Mouse (Mus musculus) hindbrain, embryonic 15.5 days (tissue): ENCODE measurements at regions not wholly inside any gene's neighbourhood (a gene's known extent, or its start where the extent isn't known, plus 50 kb on each side); places are given as distances from the start of the nearest gene placed in this dataset.

Experiments used
- ATAC-seq: fragments of 200-750 bp; cut with Nextera tagmentation; 2 replicates; pipeline ENCODE4 v1.8.0; 2017; ENCODE audit warnings: low read depth, moderate number of reproducible peaks, moderate TSS enrichment; ENCODE audit not compliant: low FRiP score
- H3K27ac ChIP-seq: fragments of 300-500 bp; sonication (generic); replicated peaks from 2 replicates; pipeline ENCODE4 v1.5.1; 2015; ENCODE audit warnings: mild to moderate bottlenecking, inconsistent platforms
- H3K27me3 ChIP-seq: fragments of 300-500 bp; sonication (generic); 2 replicates; pipeline ENCODE4 v1.6.1; 2015; ENCODE audit warnings: control low read depth, inconsistent platforms
- H3K36me3 ChIP-seq: fragments of 300-500 bp; sonication (generic); 2 replicates; pipeline ENCODE4 v1.6.1; 2015; ENCODE audit warnings: control low read depth, inconsistent platforms
- H3K4me1 ChIP-seq: fragments of 300-500 bp; sonication (generic); replicated peaks from 2 replicates; pipeline ENCODE4 v1.6.1; 2015; ENCODE audit warnings: control low read depth, inconsistent platforms
- H3K4me2 ChIP-seq: fragments of 300-500 bp; sonication (generic); 2 replicates; pipeline ENCODE4 v1.6.1; 2015; ENCODE audit warnings: moderate library complexity, mild to moderate bottlenecking, inconsistent platforms
- H3K4me3 ChIP-seq: fragments of 300-500 bp; sonication (generic); 2 replicates; pipeline ENCODE4 v1.5.1; 2015; ENCODE audit warnings: mild to moderate bottlenecking, inconsistent platforms
- H3K9ac ChIP-seq: fragments of 300-500 bp; sonication (generic); 2 replicates; pipeline ENCODE4 v1.6.1; 2015; ENCODE audit warnings: inconsistent platforms
- H3K9me3 ChIP-seq: fragments of 300-500 bp; sonication (generic); 2 replicates; pipeline ENCODE4 v1.6.1; 2016; ENCODE audit warnings: control low read depth, inconsistent platforms
- WGBS: fragments of 180-500 bp; shearing (Covaris S2); methylation state at CpG from one replicate; pipeline ENCODE4 v1.1.7; 2015; 5-methylcytosine and 5-hydroxymethylcytosine counted together

DNA sequence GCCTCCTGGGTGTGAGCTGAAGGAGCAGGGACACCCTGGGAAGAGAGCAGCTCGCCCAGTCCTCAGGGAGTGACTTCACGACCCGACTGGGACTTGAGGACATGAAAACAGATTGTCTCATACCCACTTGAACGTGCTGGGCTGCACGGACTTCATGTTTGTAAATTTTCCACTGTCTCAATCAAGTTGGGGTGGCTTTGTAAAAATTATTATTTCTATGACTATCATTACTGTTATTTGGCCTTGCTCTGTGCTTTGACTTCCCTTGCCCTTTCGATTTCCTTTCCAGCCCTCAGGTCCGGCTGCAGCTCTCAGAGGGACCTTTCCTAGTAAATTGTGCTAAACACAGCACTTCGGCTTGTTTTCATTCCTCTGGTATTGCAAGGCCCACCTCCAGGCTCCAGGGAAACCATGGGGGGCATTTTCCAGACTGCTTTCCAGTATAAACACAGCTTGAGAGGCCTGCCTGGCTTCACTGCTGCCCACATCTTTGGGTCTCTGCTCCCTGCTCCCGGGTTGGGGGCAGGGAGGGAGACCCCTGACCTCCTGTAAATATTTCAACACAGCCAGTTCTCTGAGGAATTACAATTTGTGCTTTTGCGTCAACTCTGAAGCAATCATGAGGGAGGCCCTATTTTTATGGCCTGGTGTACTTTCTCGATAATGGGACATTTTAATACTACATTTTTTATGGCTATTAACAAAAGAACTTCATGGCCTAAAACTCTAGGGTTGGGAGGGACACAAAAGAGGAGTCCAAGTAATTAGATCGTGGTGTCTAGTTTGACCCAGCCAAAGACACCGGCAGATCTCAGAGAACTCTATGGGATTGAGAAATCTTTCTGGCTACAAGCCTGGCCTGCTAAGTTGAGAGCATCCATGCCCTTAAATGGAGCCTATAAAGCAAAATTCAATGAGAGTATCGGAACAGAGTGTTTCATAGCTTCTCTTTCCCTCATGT is 68.9 kb upstream of the Errfi1 start:
- no peak for ATAC-seq
- H3K9me3 ChIP-seq, result no peaks in the 10 kb centered on the region
- no peak overlapping the region for H3K9ac ChIP-seq
- H3K27me3 ChIP-seq, result no peaks in the 10 kb centered on the region
- H3K4me2 ChIP-seq, result no peak overlapping the region
- no peaks in the 10 kb centered on the region for H3K36me3 ChIP-seq
- WGBS, result 73% methylated on average over 14 of the region's 14 CpGs
- H3K4me3 ChIP-seq, result no peak overlapping the region
- H3K27ac ChIP-seq, result peak overlapping the region; percentile 6; the same call in 1 of the 2 replicates
- no peaks in the 10 kb centered on the region for H3K4me1 ChIP-seq

DNA sequence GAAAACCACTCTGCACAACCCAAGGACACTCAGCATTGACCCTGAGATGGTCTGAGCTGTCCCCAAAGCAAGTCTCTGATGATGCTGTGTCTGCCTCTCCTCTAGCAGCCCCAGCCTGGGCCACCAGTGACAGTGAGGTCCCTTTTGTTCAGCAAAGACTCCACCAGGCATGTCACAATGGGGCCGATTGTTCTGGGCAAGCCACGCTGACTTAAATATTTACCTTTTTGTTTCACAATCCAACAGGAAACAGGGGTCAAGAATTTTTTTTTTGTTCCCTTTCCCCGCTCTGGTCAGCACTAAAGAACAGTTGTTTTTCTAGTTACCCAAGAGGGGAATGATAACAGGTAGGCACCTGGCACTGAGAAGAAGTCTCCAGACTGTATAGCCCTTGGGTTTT is 72.4 kb upstream of the Errfi1 start:
- 39% methylated on average over 3 of the region's 3 CpGs for WGBS
- H3K9ac ChIP-seq, result no peak overlapping the region
- no peaks in the 10 kb centered on the region for H3K27me3 ChIP-seq
- H3K4me3 ChIP-seq, result no peak overlapping the region
- peaks cover 8% of the 10 kb centered on the region; the same call in 1 of the 2 replicates for H3K4me1 ChIP-seq
- no peak overlapping the region for H3K27ac ChIP-seq
- no peaks in the 10 kb centered on the region for H3K36me3 ChIP-seq
- H3K4me2 ChIP-seq, result no peak overlapping the region
- H3K9me3 ChIP-seq, result no peaks in the 10 kb centered on the region
- no peak for ATAC-seq

DNA sequence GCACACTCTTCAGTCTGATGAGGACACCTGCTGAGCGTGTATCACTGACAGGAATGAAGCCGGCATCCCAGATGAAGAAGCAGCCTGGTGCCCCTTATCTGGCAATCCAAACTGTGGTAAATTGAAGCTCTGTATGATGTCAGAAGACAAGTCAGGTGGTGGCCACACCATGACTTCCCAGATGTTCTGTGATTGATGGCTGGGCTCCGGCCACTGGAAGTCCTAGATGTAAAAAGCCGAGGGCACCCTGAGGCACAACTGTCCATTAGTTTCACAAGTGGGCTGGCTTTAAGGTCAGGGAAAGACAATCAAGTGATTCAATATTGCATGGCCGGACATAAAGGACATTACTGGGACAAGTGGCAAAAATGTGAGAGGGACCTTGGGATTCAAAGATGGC is 74.4 kb upstream of the Errfi1 start:
- 58% methylated on average over 5 of the region's 5 CpGs for WGBS
- H3K27me3 ChIP-seq, result no peaks in the 10 kb centered on the region
- H3K4me2 ChIP-seq, result no peak overlapping the region
- H3K9ac ChIP-seq, result no peak overlapping the region
- no peaks in the 10 kb centered on the region for H3K9me3 ChIP-seq
- no peaks in the 10 kb centered on the region for H3K36me3 ChIP-seq
- H3K4me1 ChIP-seq, result peaks cover 8% of the 10 kb centered on the region; the same call in 1 of the 2 replicates
- no peak overlapping the region for H3K4me3 ChIP-seq
- no peak for ATAC-seq
- no peak overlapping the region for H3K27ac ChIP-seq

DNA sequence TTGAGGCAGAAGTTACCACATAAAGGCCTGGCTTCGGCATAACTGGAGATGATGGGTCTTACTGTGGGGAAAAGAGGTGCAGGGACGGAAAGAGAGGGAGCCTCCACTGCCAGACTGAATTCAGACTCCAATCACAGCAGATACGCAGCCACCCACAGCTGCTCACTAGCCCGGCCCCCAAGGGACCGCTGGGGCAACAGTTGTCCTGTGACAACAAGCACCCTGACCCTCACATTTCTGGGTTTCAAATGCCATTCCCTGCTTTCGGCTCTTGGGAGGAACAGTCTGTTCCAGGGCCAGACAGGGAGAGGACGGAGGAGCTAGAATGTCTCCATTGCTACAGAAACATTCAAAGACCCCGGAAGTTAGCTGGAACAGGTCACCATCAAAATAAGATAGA is 75.0 kb upstream of the Errfi1 start:
- 57% methylated on average over 8 of the region's 8 CpGs for WGBS
- no peaks in the 10 kb centered on the region for H3K36me3 ChIP-seq
- H3K4me2 ChIP-seq, result no peak overlapping the region
- H3K27me3 ChIP-seq, result no peaks in the 10 kb centered on the region
- ATAC-seq, result no peak
- no peaks in the 10 kb centered on the region for H3K9me3 ChIP-seq
- no peak overlapping the region for H3K9ac ChIP-seq
- H3K4me3 ChIP-seq, result no peak overlapping the region
- H3K4me1 ChIP-seq, result peaks cover 8% of the 10 kb centered on the region; the same call in 1 of the 2 replicates
- H3K27ac ChIP-seq, result no peak overlapping the region

DNA sequence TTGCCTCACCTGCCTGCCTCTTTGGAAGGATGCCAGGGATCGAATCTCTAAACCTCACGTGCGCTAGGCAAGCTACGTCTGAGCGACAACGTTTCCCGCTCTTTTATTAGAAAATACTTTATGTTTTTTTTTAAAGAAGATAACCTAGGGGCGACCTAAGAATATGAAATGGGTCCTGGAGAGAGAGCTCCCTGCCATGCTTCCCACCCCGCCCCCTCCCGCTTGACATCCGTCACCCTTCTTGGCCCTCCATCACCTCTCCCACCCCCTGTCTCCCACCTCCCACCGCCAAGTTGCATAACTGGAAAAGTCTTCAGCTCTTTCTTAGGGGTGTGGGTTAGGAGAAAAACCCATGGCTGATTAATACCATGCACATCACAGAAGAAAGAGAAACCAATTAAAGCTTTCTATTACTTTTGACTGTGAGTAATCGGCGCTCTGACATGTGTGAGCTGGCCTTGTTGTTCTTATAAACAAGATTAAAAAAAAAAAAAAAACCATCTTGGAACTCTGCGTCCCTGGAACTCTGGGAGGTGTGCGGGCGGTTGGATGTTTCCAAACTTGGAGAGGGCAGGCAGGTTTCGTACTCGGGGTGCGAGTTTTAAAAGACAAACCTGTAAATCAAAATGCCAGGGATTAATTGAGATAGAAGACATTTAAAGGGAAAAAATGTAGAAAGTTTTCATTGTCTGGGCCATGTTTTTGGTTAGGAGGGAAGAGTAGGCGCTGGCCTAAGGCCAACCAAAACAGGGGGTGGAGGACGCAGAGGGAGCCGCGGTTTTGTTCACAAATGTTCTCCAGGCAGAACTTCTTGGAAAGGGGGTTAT is 77.8 kb upstream of the Errfi1 start:
- ATAC-seq, result no peak
- no peak overlapping the region for H3K4me3 ChIP-seq
- H3K9ac ChIP-seq, result no peak overlapping the region
- no peaks in the 10 kb centered on the region for H3K27me3 ChIP-seq
- 83% methylated on average over 24 of the region's 24 CpGs for WGBS
- no peak overlapping the region for H3K27ac ChIP-seq
- peaks cover 8% of the 10 kb centered on the region; the same call in 1 of the 2 replicates for H3K4me1 ChIP-seq
- H3K9me3 ChIP-seq, result no peaks in the 10 kb centered on the region
- no peak overlapping the region for H3K4me2 ChIP-seq
- no peaks in the 10 kb centered on the region for H3K36me3 ChIP-seq

DNA sequence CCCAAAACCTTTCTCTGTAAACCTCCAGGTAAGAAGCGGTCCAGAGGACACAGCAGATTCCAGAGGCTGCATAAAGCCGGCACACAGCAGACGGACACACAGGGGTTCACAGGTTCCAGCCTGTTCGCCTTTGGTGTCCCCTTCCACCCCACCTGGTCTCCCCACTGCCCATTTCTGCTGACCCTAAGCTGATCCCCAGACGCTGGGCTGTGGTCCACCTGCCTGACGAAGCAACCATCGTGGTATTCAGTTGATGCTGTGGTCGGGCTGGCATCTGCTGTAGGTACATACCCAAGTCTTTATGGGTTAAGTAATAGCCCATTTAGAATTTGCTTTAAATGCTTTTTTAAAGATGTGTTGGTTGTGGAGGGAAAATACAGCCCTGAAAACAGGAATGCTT is 78.4 kb upstream of the Errfi1 start:
- Histone ChIP-seq H3K27ac (no peak overlapping the region), H3K4me3 (no peak overlapping the region), H3K9me3 (no peaks in the 10 kb centered on the region), H3K9ac (no peak overlapping the region), H3K4me1 (peaks cover 8% of the 10 kb centered on the region; the same call in 1 of the 2 replicates), H3K4me2 (no peak overlapping the region), H3K27me3 (no peaks in the 10 kb centered on the region), H3K36me3 (no peaks in the 10 kb centered on the region)
- WGBS, result 97% methylated on average over 8 of the region's 8 CpGs
- ATAC-seq, result no peak

DNA sequence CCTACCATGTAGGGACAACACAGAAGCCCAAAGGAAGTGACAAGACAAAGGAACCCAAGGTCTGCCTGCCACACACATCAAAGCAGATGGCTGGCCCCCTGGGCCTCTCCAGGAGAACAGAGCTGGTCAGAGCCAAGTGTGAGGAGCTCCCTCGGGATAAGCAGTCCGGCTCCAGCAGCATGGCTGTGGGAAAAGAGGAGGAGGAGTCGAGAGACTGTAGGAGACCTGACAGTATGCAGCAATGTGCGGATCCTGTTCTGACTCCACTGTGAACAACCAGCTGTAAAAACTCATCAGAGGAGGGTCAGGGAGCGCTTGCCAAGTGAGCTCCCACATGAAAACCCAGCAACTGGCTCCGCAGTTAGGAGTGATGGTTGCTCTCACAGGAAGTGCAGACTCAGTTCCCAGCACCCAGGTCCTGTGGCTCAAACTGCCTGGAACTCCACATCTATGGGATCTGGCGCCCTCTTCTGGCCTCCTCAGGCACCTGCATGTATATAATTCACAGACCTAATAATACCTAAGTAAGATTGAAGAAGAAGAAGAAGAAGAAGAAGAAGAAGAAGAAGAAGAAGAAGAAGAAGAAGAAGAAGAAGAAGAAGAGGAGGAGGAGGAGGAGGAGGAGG is 79.3 kb upstream of the Errfi1 start:
- no peak overlapping the region for H3K9ac ChIP-seq
- no peak for ATAC-seq

DNA sequence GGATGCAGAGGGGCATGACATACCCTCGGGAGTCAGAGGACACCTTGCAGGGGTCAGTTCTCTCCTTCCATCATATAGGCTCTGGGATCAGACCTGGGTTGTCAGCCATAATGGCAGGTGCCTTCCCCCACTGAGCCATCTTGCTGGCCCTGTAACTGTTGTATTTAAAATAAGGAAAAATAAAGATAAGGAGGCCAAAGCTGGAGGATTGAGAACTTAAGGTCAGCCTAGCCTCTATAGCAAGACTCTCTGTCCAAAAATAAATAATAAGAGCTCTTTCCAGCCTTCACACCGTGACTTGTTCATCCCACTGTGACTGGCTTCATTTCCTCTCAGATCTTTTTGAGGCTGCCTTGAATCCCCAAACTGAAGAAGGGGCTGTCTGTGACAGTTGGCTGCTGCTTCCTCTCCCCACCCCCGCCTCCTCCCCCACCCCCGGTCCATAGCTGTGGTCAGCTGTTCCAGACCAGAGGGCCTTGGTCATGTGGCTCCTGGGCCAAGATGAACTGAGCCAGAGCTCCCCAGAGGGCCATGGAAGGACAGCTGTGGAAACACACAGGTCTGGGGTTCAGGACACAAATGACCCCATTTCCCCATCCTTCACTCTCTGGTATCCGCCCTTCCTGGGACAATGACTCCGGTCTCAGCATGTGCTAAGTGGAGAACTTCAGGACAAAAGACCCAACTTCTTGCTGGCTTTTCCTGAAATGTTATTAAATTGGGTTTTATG is 81.6 kb upstream of the Errfi1 start:
- ATAC-seq, result no peak
- H3K4me1 ChIP-seq, result no peaks in the 10 kb centered on the region
- H3K27ac ChIP-seq, result no peak overlapping the region
- WGBS, result 81% methylated on average over 6 of the region's 6 CpGs
- H3K4me2 ChIP-seq, result no peak overlapping the region
- H3K4me3 ChIP-seq, result no peak overlapping the region
- no peaks in the 10 kb centered on the region for H3K9me3 ChIP-seq
- H3K9ac ChIP-seq, result no peak overlapping the region
- no peaks in the 10 kb centered on the region for H3K27me3 ChIP-seq
- no peaks in the 10 kb centered on the region for H3K36me3 ChIP-seq

More for the DNA sequence above, 79.3 kb upstream of the Errfi1 start:
- no peak overlapping the region for H3K4me2 ChIP-seq
- H3K9me3 ChIP-seq, result no peaks in the 10 kb centered on the region
- H3K4me1 ChIP-seq, result peaks cover 8% of the 10 kb centered on the region; the same call in 1 of the 2 replicates
- H3K36me3 ChIP-seq, result no peaks in the 10 kb centered on the region
- 81% methylated on average over 7 of the region's 7 CpGs for WGBS
- H3K27me3 ChIP-seq, result no peaks in the 10 kb centered on the region
- H3K27ac ChIP-seq, result no peak overlapping the region
- no peak overlapping the region for H3K4me3 ChIP-seq

DNA sequence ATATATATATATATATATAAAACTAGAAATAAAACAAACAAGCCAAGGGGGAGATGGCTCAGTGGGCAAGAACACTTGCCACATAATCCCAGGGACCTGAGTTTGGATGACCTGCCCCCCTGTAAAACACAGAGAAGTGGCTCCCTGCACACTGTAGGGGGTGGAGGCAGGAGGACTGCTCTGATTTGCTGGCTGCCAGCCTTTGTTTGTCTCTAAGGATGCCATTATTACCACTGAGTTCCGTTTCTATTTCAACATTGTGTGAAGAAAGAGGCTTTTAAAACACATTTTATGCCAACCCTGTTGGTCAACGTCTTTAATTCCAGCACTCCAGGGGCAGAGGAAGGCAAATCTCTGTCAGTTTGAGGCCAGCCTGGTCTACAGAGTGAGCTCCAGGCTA is 82.2 kb upstream of the Errfi1 start:
- Histone ChIP-seq H3K4me2 (no peak overlapping the region), H3K27me3 (no peaks in the 10 kb centered on the region), H3K4me1 (no peaks in the 10 kb centered on the region), H3K4me3 (no peak overlapping the region), H3K9ac (no peak overlapping the region), H3K27ac (no peak overlapping the region), H3K36me3 (no peaks in the 10 kb centered on the region), H3K9me3 (no peaks in the 10 kb centered on the region)
- 31% methylated on average over 2 of the region's 2 CpGs for WGBS
- no peak for ATAC-seq

DNA sequence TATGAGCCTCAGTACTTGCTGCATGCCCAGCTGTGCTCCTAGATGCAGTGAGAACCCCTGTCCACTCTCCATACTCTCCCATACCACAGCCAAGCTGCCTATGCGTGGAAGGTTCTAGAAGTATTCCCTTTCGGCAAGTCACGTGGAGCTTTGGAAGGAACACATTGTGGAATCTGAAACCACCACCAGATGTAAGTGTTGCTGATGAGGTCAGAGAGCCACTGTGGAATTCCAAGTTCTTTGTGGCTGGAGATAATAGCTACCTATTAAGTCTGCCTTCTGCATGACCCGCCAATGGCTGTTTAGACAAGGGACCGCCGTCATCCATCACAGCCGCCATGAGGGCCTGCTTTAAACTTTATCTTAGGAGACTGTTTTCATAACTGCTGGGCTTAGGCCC is 84.7 kb upstream of the Errfi1 start:
- no peaks in the 10 kb centered on the region for H3K27me3 ChIP-seq
- H3K4me1 ChIP-seq, result no peaks in the 10 kb centered on the region
- H3K36me3 ChIP-seq, result no peaks in the 10 kb centered on the region
- no peak overlapping the region for H3K9ac ChIP-seq
- no peaks in the 10 kb centered on the region for H3K9me3 ChIP-seq
- WGBS, result 69% methylated on average over 7 of the region's 7 CpGs
- no peak overlapping the region for H3K4me2 ChIP-seq
- H3K27ac ChIP-seq, result no peak overlapping the region
- H3K4me3 ChIP-seq, result no peak overlapping the region
- ATAC-seq, result no peak

DNA sequence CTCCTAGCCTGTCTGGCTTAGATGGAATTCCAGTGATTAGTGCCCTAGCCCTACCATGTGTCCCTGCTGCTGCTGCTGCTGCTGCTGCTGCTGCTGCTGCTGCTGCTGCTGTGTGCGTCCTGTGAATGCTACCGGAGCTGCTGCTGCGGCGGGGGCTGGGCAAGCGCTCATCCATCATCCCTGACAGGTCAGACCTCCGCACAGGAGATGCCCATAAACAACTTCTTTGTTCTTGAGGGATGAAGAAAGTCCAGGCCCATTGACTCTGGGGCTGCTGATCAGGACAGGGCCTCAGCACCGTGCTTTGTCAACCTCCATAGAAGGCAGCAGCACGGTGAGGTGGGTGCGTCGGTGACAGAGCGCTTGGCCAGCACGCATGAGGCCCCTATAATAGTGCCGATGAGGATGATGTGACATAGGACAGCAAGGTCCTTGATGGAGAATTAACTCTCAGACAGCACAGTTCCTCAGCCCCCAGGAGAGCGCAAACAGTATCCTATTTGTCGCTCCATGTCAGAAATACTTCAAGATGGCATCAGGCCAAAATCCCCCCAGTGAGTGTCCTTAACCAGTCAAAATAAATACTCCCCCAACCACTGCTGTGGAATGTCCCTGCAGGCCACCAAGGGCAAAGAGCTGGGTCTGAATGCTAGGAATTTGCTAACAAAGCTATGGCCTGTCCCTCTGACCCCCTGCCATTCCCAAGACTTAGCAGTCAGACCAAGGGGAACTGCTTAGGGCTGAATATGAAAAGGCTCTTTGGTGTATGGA is 95.1 kb upstream of the Errfi1 start:
- Histone ChIP-seq H3K27ac (peak overlapping the region; percentile 86), H3K4me1 (peaks cover 23% of the 10 kb centered on the region), H3K9ac (0 out of 2 replicates have a peak overlapping the region, but pooled peaks have one; percentile 5), H3K4me2 (peak overlapping the region; percentile 35), H3K27me3 (no peaks in the 10 kb centered on the region), H3K36me3 (no peaks in the 10 kb centered on the region), H3K4me3 (no peak overlapping the region), H3K9me3 (no peaks in the 10 kb centered on the region)
- WGBS, result 4% methylated on average over 15 of the region's 15 CpGs
- ATAC-seq, result peak; percentile 79
